Mouse (Mus musculus) embryo, embryonic 9.5 days (tissue): ENCODE data around the gene Prkg1.

Source experiments
- DNase-seq: peaks from one replicate; pipeline ENCODE4 v3.0.0-alpha.2; 2017; ENCODE audit errors: extremely low spot score

Gene Prkg1

DNA sequence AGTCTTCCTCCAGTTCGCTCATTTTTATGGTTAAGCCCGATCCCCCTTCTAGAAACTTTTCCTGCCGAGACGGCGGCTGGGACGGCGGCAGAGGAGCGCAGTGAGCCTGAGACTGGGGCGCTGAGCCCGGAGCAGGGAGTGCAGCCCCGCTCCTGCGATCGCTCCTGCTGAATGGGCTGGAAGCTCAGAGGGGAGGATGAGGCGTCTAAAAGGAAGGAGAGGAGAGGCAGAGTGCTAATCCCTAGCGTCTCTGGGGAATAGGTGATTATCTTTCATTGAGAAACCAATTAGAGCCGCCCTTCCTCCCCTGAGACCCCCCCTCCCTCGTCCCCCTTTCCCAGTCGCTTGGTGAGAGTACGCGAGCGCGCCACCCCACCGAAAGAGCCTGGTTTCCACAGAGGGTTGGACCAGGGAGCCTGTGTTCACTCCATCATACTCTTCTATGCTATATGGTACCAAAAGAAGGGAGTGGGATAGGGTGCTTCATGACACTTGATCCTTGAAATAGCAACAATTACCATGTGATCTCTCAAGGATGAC lies at the start of gene Prkg1:
TSS of gene Prkg1 (minus strand) at position 233 of the 540 bp plus-strand sequence.
- no peak for DNase-seq

- no peak for DNase-seq
Observed at GRCm38 (mm10) chr19:31813087-31813486, 48.3 kb upstream of the Prkg1 start.

DNA sequence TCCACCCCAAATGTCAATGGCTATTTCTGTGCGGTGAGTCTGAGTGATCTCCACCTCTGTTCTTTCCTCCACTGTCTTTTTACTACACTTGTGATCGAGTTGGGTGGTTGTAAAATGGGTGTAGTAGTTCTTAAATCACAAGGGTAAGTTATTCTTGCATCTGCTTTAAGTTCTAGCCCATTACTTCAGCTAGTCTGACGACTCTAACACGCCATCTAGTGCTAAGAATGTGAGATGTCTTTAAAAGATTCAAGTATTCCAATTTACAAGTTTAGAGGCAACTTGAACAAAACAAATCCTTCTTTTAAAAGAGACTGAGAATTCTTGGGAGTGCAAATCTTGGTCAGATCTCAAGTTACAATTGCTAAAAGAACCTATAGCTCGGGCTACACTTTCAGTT lies 46.5 kb upstream of the Prkg1 start:
- peak; percentile 22 for DNase-seq

DNA sequence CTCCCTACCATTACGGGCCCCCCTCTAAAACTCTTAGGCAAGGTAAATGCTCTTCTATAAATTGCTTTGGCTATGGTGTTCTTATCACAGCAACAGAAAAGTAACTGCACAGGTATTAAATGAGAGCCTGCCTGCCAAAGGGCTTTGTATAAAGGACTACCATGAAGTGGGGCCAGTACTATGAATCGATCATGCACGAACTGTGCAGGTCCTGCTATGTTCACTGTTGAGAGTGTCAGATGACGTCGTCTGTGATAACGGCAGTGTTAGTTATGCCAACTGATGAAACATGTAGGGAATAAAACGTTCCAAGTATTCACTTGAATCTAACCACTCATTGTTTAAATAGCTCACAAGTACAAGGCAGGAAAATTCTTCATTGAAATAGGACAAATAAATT lies 40.6 kb upstream of the Prkg1 start:
- no peak for DNase-seq

- no peak for DNase-seq
Observed at GRCm38 (mm10) chr19:31795485-31796046, 30.7 kb upstream of the Prkg1 start.

DNA sequence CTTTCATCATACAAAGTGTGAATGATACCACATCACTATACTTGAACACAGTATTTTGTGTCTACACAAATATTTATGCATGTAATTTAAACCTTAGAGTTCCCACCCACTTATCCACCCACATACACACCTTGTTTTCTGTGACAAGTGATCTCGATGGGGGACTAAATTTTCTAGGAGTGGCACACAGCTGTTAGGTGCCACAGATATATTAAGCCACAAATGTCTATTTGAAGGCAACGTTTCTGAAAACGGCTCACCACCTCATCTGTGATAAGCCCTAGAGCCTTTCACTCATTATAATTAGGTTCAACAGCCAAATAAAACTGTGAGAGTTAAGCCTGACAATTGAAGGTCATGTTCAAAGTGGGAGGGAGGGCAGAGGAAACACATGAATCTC lies 26.9 kb upstream of the Prkg1 start:
- DNase-seq: no peak

DNA sequence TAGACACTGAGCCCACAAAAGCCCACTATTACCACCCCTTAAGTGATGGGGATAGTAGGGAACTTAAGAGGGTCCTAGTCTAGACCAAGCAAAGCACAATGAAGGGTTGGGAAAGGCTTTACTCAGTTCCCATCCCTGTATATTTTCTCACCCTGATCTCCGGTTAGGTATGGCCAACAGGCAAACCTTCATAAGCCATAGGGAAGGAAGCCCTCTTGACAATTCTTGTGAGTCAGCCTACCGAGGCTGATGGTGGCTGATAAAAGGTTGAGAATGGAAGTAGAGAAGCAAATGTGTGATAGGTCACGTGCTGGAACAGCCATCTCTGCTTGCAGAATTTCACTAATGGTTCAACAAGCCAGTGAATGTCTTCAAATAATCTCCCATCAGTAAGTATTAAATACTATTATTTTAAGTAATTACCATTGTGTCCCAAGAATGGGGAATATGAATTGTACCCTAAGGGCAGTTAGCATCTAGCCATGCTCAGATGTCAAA lies 16.7 kb upstream of the Prkg1 start:
- no peak for DNase-seq

GRCm38 (mm10) chr19:31781077-31781476 lies 16.2 kb upstream of the Prkg1 start:
- DNase-seq: no peak

- no peak for DNase-seq
Observed at GRCm38 (mm10) chr19:31780222-31780621, 15.4 kb upstream of the Prkg1 start.

DNA sequence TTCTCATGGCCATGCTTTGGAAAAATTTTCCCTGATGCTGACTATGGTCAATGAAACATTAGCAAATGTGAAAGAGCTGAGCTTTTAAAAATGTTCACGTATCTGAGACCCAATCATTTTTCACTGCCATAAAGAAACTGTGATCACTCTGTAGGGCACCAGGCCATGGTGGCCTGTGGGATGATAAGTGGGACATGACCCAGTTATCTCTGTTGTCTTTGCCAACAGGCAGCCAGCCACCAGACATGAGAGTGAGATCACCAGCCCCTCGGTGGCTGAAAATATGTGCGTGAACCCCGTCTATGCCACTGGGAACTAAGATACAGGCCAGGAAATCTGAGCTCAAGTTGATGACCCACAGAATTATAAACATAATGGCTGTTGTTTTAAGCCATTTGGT lies 14.2 kb upstream of the Prkg1 start:
- DNase-seq: no peak

DNA sequence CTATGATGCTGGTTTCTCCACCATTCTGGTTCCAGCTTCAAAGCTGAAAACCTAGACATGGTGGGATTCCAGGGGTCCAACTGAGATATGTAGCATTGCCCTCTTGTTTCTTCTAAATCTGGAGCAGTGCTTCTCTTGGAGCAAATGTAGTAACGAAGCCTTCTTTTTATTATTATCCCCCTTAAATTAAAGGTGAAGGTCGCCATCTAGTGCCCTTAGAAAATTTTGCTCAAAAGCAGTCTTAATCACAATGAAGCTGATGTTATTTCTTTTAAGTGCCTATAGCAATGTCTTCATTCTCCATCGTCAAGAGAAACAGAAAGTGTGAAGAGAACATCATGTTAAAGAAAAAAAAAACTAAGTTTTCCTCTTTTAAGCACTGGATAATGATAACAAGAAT lies 2.2 kb upstream of the Prkg1 start:
- DNase-seq: peak; percentile 39

GRCm38 (mm10) chr19:31765451-31765850 lies 618 bp upstream of the Prkg1 start:
- no peak for DNase-seq

DNA sequence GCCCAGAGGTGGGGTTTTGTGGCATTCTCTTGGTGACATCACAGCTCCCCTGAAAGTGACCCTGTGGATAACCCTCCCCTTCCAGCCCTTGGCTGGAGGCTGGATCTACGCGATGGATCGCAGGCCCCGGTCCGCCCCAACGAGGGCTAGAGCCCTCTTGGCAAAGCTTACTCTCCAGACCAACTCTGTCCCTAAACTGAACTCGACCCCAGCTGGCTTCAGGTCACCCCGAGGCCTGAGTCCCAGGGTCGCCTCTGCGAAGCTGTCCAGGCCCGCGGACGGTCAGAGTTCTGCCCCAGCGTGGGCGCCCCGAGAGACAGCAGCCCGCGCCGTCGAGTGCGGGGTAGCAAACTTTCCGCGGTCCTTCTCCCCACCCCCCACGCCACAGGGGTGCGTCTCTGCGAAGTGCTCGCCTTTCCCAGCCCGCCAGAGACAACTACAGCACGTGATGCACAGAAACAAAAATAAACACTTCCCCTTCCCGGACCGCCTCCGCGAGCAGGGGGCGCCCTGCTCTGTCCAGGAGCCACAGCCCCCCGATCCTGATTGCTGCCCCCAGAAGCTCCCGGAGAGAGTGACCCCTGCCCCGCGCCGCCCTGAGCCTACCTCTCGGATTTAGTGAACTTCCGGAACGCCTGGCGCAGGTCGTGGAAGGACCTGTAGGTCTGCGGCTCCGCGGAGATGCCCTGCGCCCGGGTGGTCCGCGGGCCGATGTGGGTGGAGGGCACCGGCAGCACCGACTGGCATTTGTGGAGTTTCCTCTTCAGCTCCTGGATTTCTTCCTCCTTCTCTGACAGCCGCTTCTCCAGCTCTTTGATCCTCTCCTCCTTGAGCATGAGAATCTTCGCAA lies 657 bp downstream of the Prkg1 start:
- DNase-seq: peak; percentile 75

- peak; percentile 51 for DNase-seq
Observed at GRCm38 (mm10) chr19:31763246-31763821, 1.5 kb downstream of the Prkg1 start.

- DNase-seq: peak; percentile 68
Observed at GRCm38 (mm10) chr19:31762411-31763245, 2.2 kb downstream of the Prkg1 start.

- no peak for DNase-seq
Observed at GRCm38 (mm10) chr19:31759855-31760254, 5.0 kb downstream of the Prkg1 start.

DNA sequence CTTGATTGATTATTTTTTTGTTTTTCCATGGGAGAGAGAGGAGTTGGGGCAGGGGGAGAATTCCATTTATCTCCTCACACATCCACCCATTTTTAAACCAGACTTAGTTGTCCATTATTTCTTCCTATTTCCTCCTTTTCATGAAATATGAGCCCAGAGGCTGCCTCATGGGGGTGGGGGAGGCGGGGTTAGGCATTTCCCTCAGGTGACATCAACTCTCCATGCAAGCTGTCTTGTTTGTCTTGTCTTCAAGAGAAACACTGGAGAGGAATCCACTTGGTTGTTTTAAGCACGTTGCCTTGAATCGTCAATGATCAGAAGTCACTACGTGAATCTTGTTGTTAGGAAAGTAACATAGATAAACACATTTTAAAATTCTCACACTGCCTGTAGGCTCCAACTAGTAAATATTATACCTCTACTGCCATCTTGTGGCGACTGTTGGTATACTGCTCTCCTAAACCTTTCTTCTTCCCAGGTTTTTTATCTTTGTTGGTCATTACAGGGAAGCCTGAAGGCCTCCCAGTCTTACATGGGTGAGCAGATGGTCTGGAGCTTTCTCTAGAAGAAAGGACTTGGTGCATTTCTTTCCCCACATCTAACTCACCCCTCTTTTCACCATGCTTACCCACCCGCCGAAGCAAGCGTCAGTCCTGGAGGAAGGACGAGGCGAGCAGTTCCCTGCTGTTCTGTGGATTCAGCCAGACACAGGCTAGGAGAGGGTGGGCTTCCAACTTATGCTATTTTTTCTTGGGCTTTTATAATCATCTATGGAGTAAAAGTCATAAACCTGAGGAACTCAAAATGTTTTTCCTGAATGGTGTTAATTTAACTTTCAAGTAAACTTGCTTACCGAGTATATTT lies 8.7 kb downstream of the Prkg1 start:
- peak; percentile 76 for DNase-seq

DNA sequence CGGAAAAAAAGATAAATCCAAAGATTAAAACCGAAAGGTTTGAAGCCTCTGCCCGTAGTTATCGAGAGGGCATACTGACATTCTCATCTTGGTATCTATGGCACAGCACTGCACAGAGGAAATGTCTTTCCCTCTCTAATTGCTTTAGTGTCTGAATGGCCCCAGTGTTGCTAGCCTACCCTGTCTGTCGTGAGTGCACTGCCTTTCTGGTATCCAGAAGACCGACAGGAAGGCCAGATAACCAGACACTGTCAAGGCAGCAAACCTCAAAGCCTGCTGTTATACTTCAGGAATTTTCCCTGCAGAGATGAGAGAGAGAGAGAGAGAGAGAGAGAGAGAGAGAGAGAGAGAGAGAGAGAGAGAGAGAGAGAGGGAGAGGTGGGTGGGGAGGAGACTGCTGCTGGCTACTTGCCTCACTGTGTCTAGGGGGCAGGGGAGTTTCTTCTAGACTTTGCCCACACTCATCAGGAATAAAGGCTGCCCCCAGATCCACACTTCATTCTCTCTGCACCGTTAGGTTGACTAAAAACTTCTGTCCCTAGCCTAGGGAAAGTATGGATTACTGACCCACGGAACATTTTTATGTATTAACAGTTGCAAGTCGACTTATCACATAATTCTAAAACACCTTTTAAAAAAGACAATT lies 10.1 kb downstream of the Prkg1 start:
- peak; percentile 10 for DNase-seq

GRCm38 (mm10) chr19:31750976-31751676 lies 13.7 kb downstream of the Prkg1 start:
- no peak for DNase-seq

GRCm38 (mm10) chr19:31746635-31747034 lies 18.2 kb downstream of the Prkg1 start:
- peak; percentile 38 for DNase-seq
